Mouse (Mus musculus) olfactory bulb, adult 2 months (tissue): Measurements from ENCODE around the gene Lgals12.

Source experiments
- CTCF ChIP-seq: fragments of 200-500 bp; IDR thresholded peaks from 2 replicates; pipeline ENCODE4 v1.5.1; 2012; ENCODE audit warnings: low read depth, mild to moderate bottlenecking, low read length, moderate library complexity; ENCODE audit not compliant: insufficient read depth
- POLR2A ChIP-seq: fragments of 200-500 bp; IDR thresholded peaks from 2 replicates; pipeline ENCODE4 v1.6.1; 2012; ENCODE audit warnings: mild to moderate bottlenecking, low read depth, low read length, moderate library complexity; ENCODE audit not compliant: insufficient read depth

- TF ChIP-seq CTCF, result no peak
- no peak for TF ChIP-seq POLR2A
These were observed 21.7 kb downstream of the Lgals12 start for GRCm38 (mm10) chr19:7585279-7585678.
